ENCODE assay signal across 12 mouse cellular contexts in the genomic region with DNA sequence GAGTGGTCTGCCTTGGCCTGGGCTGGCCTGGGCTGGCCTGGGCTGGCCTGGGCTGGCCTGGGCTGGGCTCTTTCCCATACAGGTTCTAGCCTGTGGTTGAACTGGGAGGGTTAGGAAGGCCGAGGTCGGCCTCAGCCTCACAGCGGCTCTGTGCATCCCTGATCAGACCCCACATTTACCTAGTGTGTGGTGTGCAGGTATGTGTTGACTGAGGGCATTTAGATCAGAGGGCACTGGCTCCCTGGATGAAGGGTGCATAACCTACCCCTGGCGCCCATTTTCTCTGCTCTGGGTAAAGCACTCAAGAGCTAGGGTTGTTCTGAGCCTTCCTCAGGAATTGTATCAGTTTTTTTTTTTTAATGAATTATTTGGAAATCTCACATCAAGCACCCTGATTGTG. TPM values are rescaled to one million over a fixed set of nuclear protein-coding genes. Genes with fewer than 3 reads are reported as not detected.
DNase-seq lines count a peak whose midpoint lies in the region; ATAC-seq and TF ChIP-seq lines count a peak whose summit lies in the region.
"Had no signal": no experiment of that assay in that cellular context is flagged by ENCODE, and none has a peak within 500 bp of the region (broad histone marks: within the 10 kb centered on the region; RNA-seq: fewer than 3 reads in every experiment).

A gene (plus strand): TSS at position 224 of the 400 bp plus-strand sequence.

- peaks cover 16% of the 10 kb centered on the region for H3K27me3 ChIP-seq in heart, postnatal 0 days (ENCODE audit: control insufficient read depth, insufficient read depth, low read length)
- no peaks in the 10 kb centered on the region for H3K27me3 ChIP-seq in spleen, adult 2 months (ENCODE audit: control insufficient read depth, insufficient read depth, low read length)
- peaks cover 38% of the 10 kb centered on the region for H3K27me3 ChIP-seq in limb, embryonic 13.5 days

- H3K9ac ChIP-seq in heart, postnatal 0 days (replicated peaks; ENCODE audit: low read depth, low read length) = no peak within 1 kb of the TSS
- no peak within 1 kb of the TSS for H3K9ac ChIP-seq in limb, embryonic 13.5 days

- WGBS in heart, postnatal 0 days = 84% methylated on average over 4 of the region's 4 CpGs
- WGBS in spleen, adult 2 months = 15% methylated on average over 4 of the region's 4 CpGs
- 84% methylated on average over 4 of the region's 4 CpGs for WGBS in limb, embryonic 13.5 days

- peak within 1 kb of the TSS; percentile 85 for H3K4me2 ChIP-seq in heart, postnatal 0 days (ENCODE audit: low read depth, low read length)
- H3K4me2 ChIP-seq in limb, embryonic 13.5 days (replicated peaks) = peak within 1 kb of the TSS; percentile 95

- ATAC-seq in heart, postnatal 0 days (ENCODE audit: insufficient read depth, low read depth) = no peak
- ATAC-seq in limb, embryonic 13.5 days (ENCODE audit: low FRiP score, low read depth) = no peak

- H3K27ac ChIP-seq in heart, postnatal 0 days (ENCODE audit: low read depth) = no peak within 1 kb of the TSS
- H3K27ac ChIP-seq in spleen, adult 2 months (ENCODE audit: insufficient read depth, low read length) = peak within 1 kb of the TSS; percentile 94
- no peak within 1 kb of the TSS for H3K27ac ChIP-seq in limb, embryonic 13.5 days

- no peak for TF ChIP-seq CTCF in heart, postnatal 0 days (IDR thresholded peaks at IDR 0.05; ENCODE audit: low read depth)
- TF ChIP-seq CTCF in spleen, adult 2 months (IDR thresholded peaks at IDR 0.05; ENCODE audit: extremely low read depth, insufficient read depth, insufficient read length, insufficient replicate concordance) = no peak

- intact Hi-C loops in heart, postnatal 10 days (cut with DNase I) = loop anchor here (5.0 kb wide), 1 partner anchor 66 kb away; a partner anchor contains a TSS

- TF ChIP-seq EP300 in heart, postnatal 0 days (IDR thresholded peaks at IDR 0.05; ENCODE audit: low read depth) = no peak

- H3K4me3 ChIP-seq in heart, postnatal 0 days (ENCODE audit: low read depth, low read length) = peak within 1 kb of the TSS; percentile 58
- peak within 1 kb of the TSS; percentile 93 for H3K4me3 ChIP-seq in spleen, adult 2 months (ENCODE audit: extremely low read depth, insufficient read depth, insufficient read length)
- no peak within 1 kb of the TSS for H3K4me3 ChIP-seq in limb, embryonic 13.5 days

- no peaks in the 10 kb centered on the region for H3K9me3 ChIP-seq in heart, postnatal 0 days (replicated peaks; ENCODE audit: control insufficient read depth, low read length)
- no peaks in the 10 kb centered on the region for H3K9me3 ChIP-seq in limb, embryonic 13.5 days

- H3K4me1 ChIP-seq in heart, postnatal 0 days (ENCODE audit: control insufficient read depth, insufficient read depth) = no peaks in the 10 kb centered on the region
- H3K4me1 ChIP-seq in spleen, adult 2 months (ENCODE audit: control insufficient read depth, insufficient read depth, insufficient read length) = peaks cover 17% of the 10 kb centered on the region
- peaks cover 10% of the 10 kb centered on the region for H3K4me1 ChIP-seq in limb, embryonic 13.5 days

- DNase-seq in heart, postnatal 0 days (ENCODE audit: low spot score) = no peak
- DNase-seq in heart, postnatal 10 days = no peak
- DNase-seq in spleen, adult 2 months (ENCODE audit: low read depth in 1 of 2, low spot score in 2 of 2) = peak in 1 of 2 experiments; percentile 11
- DNase-seq in spleen, adult 18-20 months = no peak
- DNase-seq in layer of hippocampus, adult 18-20 months (ENCODE audit: low spot score in 2 of 2) = no peak
- DNase-seq in testis, postnatal 14 days (ENCODE audit: low spot score) = no peak
- no peak for DNase-seq in adrenal gland, adult 2 months
- DNase-seq: retina, postnatal 1 day had no signal

- TF ChIP-seq POLR2A in spleen, adult 2 months (IDR thresholded peaks at IDR 0.05; ENCODE audit: low read depth, low read length) = no peak

- no peaks in the 10 kb centered on the region for H3K36me3 ChIP-seq in heart, postnatal 0 days (replicated peaks; ENCODE audit: control insufficient read depth, insufficient read depth, low read length)
- H3K36me3 ChIP-seq in spleen, adult 2 months (ENCODE audit: control insufficient read depth, insufficient read depth, low read length) = peaks cover 21% of the 10 kb centered on the region
- H3K36me3 ChIP-seq in limb, embryonic 13.5 days = no peaks in the 10 kb centered on the region

RNA-seq across cellular contexts. Expression of the gene that starts here (rescaled TPM):
- total RNA-seq in heart, postnatal 0 days (2014; rRNA removed; ENCODE audit: low replicate concordance) = not detected in 2 replicates
- polyA plus RNA-seq in heart, postnatal 0 days (2015; fragmentation: Nextera tagmentation; extraction: Ambion mirVana) = not detected in 2 replicates
- total RNA-seq in heart, postnatal 10 days (2021) = not detected
- 0.08 TPM in 2 replicates for polyA plus RNA-seq in spleen, adult 2 months (2012; rRNA removed)
- 0.06 and 0.14 TPM in 2 replicates for polyA plus RNA-seq in limb, embryonic 13.5 days (2015; fragmentation: Nextera tagmentation; extraction: Ambion mirVana)
- total RNA-seq in layer of hippocampus, adult 18-20 months (2021) = not detected
- total RNA-seq in adrenal gland, adult 2 months (2021) = not detected
- polyA plus RNA-seq in adrenal gland, adult 2 months (2012; rRNA removed) = not detected in 2 replicates
- total RNA-seq: gastrocnemius, adult 8-10 months; MEL had no signal
- polyA plus RNA-seq: large intestine, adult 2 months had no signal
